Mouse (Mus musculus) spleen, adult 10 weeks (tissue): ENCODE measurements around the gene Map3k10. TPM values are rescaled to one million over a fixed set of nuclear protein-coding genes. Genes with fewer than 3 reads are reported as not detected.

ENCODE experiments used
- polyA plus RNA-seq: library from polyadenylated mRNA; stranded (reverse); fragments of 350-450 nt; fragmentation: Illumina TruSeq; extraction: RNeasy Lipid Tissue Mini Kit (QIAGEN cat#74804); gene quantifications from one replicate; pipeline ENCODE4 v1.2.3, GENCODE M21; 2015; ENCODE audit warnings: low replicate concordance; ENCODE audit not compliant: insufficient read depth

Gene Map3k10
- 3.4 TPM for polyA plus RNA-seq

DNA sequence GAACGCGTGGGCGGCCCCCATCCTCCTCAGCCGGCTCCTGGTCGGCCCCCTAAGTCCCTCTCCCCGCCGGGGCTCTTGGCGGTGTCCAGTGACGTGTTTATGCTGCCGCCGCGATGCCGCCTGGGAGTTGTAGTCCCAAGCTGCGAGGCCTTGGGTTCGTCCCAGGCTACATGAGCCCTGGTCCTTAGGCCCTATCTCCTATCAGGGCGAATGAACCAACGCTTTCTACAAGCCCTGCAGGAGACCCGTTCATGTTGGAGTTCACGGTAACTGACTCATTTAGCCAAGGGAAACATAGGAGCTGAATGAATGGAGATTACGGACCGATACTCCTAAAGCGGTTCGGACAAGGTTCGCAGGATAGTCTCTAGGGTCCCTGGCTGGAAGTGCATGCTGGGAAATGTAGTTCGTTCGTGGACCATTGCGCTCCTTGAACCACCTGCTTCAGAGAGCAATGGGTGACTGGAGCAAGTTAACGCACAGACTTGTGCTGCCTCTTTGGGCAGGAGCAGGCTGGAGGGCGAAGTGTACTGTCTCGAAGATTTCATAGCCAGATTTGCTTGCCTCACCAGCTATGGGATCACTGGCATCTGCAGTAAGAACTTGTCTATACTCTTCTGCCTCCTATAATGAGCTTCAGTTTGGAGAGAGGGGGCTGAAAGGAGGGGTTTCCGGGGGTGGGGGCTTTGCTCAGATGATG, at the start of gene Map3k10:
Map3k10 (minus strand) TSS at position 77 of the 700 bp plus-strand sequence.

DNA sequence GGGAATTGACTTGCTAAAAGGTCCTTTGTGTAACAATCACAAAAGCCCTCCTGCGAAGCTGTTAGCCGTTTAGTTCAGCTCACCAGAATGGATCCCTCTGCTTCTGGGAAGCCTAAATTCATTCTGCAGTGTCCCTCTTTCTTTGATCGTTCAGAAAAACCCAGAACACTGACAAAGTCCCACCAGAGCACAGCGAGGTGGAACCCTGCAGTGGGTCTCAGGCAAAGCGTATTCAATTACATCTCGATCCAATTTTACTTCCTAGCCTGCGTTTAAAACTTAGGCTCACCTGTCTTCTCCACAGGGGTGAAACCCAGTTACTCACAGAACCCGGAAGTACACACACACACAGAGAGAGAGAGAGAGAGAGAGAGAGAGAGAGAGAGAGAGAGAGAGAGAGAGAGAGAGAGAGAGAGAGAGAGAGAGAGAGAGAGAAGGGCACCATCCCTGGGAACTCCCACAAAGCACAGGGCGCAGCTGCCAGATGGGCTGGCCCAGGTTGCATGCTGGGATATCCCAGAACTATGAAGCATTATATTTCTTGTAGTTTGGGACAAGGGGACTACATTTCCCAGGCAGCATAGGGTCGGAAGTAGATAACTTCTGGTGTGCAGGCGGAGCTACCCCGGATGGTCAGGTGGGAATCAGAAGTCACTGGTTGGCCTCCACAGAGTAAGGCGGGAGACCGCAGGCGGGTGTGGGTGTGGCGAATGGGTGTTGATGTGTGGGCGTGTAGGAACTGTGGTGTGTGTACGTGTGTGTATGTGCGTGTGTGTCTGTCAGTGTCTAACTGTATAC, 14.6 kb upstream of the Map3k10 start, which contains the start of gene Zfp607b:
Zfp607b (plus strand) TSS at position 526 of the 798 bp plus-strand sequence.

DNA sequence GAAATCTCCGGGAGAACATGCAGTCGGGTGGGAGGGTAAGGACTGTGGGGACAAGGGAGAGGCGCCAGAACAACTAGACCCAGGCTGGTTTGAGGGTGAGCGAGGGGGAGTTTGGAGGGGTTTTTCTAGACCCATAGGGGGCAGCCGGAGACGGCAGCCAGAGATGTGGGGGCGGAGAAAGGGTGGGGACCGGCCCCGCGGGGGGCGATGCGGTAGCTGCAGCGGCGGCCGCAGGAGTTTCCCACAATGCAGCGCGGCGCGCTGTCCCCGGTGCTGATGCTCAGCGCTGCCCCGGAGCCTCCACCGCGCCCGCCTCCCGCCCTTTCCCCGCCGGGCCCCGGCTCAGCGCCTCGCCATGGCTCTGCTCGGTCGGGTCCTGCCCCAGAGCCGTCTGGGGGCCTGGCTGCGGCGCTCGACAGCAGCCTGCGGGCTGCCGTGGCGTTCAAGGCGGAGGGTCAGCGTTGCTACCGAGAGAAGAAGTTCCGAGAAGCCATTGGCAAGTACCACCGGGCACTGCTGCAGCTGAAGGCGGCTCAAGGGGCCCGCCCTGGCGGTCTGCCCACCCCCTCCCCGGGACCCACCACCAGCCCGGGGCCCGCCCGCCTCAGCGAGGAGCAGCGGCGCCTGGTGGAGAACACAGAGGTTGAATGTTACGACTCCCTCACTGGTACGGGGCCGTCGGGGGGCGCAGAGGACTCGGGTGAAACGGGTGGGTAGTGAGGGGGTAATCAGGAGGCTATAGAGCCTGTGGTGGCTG, 20.5 kb downstream of the Map3k10 start, which contains the start of gene Ttc9b:
Ttc9b (plus strand) TSS at position 235 of the 757 bp plus-strand sequence.

Other genes starting within 250 kb of the Map3k10 start
- gene Sptbn4, start 226.9 kb downstream of the Map3k10 start, polyA plus RNA-seq, result 0.10 TPM
- 39.0 TPM for gene Blvrb, start 226.6 kb downstream of the Map3k10 start, polyA plus RNA-seq
- 13.6 TPM for gene Sertad3, start 200.8 kb downstream of the Map3k10 start, polyA plus RNA-seq
- gene Sertad1, start 187.7 kb downstream of the Map3k10 start, polyA plus RNA-seq, result 7.2 TPM
- 0.51 TPM for gene Prx, start 175.3 kb downstream of the Map3k10 start, polyA plus RNA-seq
- 0.08 TPM for gene Hipk4, start 151.3 kb downstream of the Map3k10 start, polyA plus RNA-seq
- 26.5 TPM for gene Pld3, start 121.4 kb downstream of the Map3k10 start, polyA plus RNA-seq
- gene 2310022A10Rik, start 121.4 kb downstream of the Map3k10 start, polyA plus RNA-seq, result 10.4 TPM
- gene Akt2, start 83.0 kb downstream of the Map3k10 start, polyA plus RNA-seq, result 57.1 TPM
- not detected for gene Ttc9b, start 20.7 kb downstream of the Map3k10 start, polyA plus RNA-seq
- gene Zfp607b, start 14.7 kb upstream of the Map3k10 start, polyA plus RNA-seq, result 2.2 TPM
- gene Zfp60, start 56.8 kb upstream of the Map3k10 start, polyA plus RNA-seq, result 19.3 TPM
- 22.8 TPM for gene Zfp626, start 132.6 kb upstream of the Map3k10 start, polyA plus RNA-seq
- gene Zfp59, start 164.0 kb upstream of the Map3k10 start, polyA plus RNA-seq, result 9.8 TPM
- 18.2 TPM for gene Zfp607a, start 182.9 kb upstream of the Map3k10 start, polyA plus RNA-seq